Mouse (Mus musculus) erythroblast, embryonic 14.5 days (primary cell): ENCODE data around the gene Lnpep.

ENCODE experiments used
- GATA1 ChIP-seq: IDR thresholded peaks from 2 replicates; pipeline ENCODE4 v1.6.1; 2012; ENCODE audit warnings: low read length, inconsistent platforms, mixed read lengths
- TAL1 ChIP-seq: IDR thresholded peaks from 3 replicates; pipeline ENCODE4 v1.6.1; 2012; ENCODE audit warnings: low read length, inconsistent platforms, mixed read lengths

- TF ChIP-seq GATA1 (no peak), TAL1 (no peak)
Measured at GRCm38 (mm10) chr17:17612336-17612735, 12.5 kb downstream of the Lnpep start.
